Mouse (Mus musculus) left cerebral cortex, adult 2 months (tissue): ENCODE data around the gene Bst2. TPM values are rescaled to one million over a fixed set of nuclear protein-coding genes. Genes with fewer than 3 reads are reported as not detected.
"Not testable (repeated sequence)": the region's sequence is repeated elsewhere in the genome, so short reads cannot be mapped to it uniquely, and the experiment has no call there.

Source experiments
- DNase-seq, 2 experiments: peaks; one replicate each; pipeline ENCODE4 v3.0.0; 2021 to 2022; ENCODE audit warnings: low spot score in 2 of 2, mixed read lengths in 1 of 2; ENCODE audit errors: extremely low spot score in 1 of 2
- H3K27ac ChIP-seq: fragments of 200-600 bp; 2 replicates; pipeline ENCODE4 v1.8.1; 2022
- H3K4me3 ChIP-seq: fragments of 200-600 bp; 2 replicates; pipeline ENCODE4 v1.8.1; 2022
- CTCF ChIP-seq: fragments of 200-600 bp; IDR thresholded peaks from 2 replicates; pipeline ENCODE4 v1.8.1; 2022; ENCODE audit warnings: antibody characterized with exemption, mild to moderate bottlenecking, moderate library complexity
- intact Hi-C: fragments of 180-260 bp; cut with DNase I; formaldehyde crosslinking; loops from one replicate; pipeline ENCODE4 v1.15.1; 2025
- total RNA-seq, 2 experiments: library from RNA; stranded (reverse); gene quantifications; 2 replicates each; pipeline ENCODE4 v1.2.3; 2021

Gene Bst2
- total RNA-seq, 2 experiments from 2014 or later: 3.5 to 4.0 TPM

DNA sequence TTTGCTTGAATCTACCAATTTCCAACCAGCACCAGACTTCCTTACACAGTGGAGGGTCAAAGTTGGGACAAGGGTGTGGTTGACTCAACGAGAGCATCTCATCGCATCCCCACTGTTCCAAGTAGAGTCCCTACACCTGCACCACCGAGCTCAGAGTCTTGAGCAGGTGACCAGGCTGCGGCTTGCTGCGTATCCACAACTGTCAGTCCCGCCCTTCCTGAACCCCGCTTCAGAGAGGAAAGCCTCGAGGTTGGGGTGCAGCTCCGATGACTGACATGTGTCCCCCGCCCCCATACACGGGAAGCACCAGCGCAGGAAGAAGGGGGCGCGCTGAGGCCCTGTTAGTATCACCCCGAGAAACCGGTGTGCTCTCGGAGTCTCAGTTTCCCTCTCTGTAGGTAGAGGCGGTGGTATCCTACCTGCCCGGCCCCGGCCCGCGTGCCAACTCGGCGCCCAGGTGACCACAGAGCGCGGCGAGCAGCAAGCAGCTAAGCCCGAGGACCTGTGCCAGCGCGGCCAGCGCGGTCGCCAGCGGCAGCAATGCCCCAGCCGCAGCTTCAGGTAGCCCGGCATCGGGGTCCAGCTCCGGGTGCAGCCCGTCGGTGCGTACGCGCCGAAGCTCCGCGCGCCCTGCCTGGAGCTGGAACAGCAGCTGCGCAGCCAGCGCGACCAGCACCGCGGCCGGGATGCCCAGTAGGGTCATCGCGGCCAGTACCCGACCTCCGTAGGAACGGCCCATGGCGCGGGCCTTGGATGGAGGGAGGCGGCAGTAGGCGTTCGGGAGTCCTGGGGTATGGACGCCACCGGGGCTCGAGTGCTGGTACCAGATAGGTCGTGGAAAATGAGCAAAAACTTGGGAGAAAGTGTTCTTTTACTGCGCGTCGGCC, 21.1 kb upstream of the Bst2 start, which contains the start of gene Tmem221:
Tmem221 (minus strand) TSS at position 801 of the 887 bp plus-strand sequence.
- no peak for DNase-seq
- no peak for TF ChIP-seq CTCF
- Histone ChIP-seq H3K27ac (no peak within 1 kb of the TSS), H3K4me3 (peak within 1 kb of the TSS; percentile 17; the same call in 1 of the 2 replicates)
- intact Hi-C loops: no loop called here

DNA sequence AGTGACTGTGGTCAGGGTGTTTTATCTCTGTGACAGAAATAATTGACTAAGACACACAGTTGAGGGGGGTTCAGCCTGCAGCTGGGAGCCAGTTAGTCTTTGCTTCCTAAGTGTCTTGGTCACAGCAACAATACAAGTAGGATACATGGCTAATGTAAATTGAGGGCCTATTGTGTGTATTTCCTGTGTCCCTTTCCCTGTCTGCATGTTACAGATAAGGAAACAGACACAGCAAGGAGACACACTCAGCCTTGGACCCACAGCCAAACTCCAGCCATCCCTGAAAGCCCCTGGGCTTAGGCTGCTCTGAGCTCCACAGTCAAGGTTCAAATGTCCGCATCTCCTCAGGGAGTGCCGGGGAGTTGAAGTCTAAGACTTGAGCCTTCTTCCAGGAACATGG, 17.4 kb upstream of the Bst2 start:
- H3K27ac ChIP-seq: no peak overlapping the region
- TF ChIP-seq CTCF: no peak
- intact Hi-C loops: no loop called here
- no peak for DNase-seq
- H3K4me3 ChIP-seq: no peak overlapping the region

DNA sequence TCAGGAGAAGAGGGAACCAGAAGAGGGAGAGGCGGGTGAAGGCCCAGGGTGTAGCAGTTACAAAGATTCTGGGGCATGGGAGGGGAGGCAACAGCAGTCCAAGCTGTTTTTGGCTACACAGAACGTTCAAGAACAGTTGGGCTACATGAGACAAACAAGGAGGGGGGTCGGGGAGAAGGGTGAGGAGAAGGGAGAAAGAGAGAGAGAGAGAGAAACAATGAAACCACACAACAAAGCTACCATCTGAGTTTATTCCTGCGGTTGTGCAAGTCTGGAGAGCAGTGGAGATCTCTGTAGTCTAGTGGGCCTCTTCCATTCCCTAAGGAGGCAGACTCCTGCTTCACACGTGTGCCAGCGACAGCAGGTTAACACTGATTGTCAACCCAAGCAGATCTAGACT, 16.7 kb upstream of the Bst2 start:
- TF ChIP-seq CTCF: no peak
- intact Hi-C loops: no loop called here
- no peak for DNase-seq
- H3K4me3 ChIP-seq: no peak overlapping the region
- no peak overlapping the region for H3K27ac ChIP-seq

DNA sequence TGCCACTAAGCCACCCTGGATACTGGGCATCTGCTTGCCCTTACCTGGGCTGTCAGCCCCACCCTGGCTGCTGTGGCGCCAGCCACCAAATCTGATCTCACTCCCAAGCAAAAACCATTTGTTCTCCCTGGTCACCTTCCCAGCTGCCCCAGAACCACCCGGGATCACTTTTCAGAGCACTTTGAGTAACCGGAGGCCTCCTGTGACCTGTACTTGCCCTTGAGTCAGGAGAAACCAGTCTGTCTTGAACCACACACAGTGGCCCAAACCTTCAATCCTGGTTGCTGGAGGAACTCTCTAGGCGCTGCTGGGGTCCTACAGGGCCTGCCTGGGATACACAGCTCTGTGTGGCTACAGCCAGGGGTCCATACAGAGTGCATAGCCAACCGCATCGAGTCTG, 15.5 kb upstream of the Bst2 start:
- no peak for TF ChIP-seq CTCF
- intact Hi-C loops: no loop called here

DNA sequence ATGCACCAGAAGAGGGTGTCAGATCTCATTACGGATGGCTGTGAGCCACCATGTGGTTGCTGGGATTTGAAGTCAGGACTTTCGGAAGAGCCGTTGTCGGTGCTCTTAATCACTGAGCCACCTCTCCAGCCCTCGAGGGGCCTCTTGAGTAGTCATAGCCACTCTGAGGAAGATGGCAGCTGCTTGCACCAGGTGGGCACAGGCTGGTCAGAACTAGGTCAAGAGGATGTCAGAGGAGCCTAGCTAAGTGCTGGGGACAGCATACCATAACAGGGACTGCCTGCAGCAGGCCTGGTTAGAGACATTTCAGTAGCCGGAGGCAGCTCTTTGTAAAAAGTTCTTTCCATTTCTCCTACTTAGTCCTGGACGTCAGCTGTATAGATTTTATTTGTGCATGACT, 13.5 kb upstream of the Bst2 start:
- Histone ChIP-seq H3K27ac (no peak overlapping the region), H3K4me3 (no peak overlapping the region)
- no peak for DNase-seq
- TF ChIP-seq CTCF: no peak
- intact Hi-C loops: no loop called here

More for the DNA sequence above, 15.5 kb upstream of the Bst2 start:
- DNase-seq: no peak
- Histone ChIP-seq H3K27ac (no peak overlapping the region), H3K4me3 (no peak overlapping the region)

DNA sequence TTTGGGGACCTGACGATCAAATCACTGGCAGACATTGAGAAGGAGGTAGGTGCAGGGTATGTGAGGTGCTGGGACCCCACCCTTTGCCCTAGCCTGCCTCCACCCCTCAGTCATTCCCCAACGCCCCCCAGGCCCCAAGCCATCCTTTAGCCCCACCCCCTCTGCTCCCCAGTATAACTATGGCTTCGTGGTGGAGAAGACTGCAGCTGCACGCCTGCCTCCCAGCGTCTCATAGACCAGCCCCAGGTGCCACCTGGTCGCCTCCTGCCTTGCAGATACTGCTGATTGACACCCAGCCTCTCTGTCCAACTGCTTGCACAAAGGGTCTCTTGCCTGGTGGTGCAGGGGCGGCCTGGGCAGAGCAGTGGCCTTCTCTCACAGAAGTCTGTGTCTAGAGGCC, 10.3 kb upstream of the Bst2 start:
- no peak for DNase-seq
- Histone ChIP-seq H3K27ac (no peak overlapping the region), H3K4me3 (no peak overlapping the region)
- no peak for TF ChIP-seq CTCF
- intact Hi-C loops: no loop called here

DNA sequence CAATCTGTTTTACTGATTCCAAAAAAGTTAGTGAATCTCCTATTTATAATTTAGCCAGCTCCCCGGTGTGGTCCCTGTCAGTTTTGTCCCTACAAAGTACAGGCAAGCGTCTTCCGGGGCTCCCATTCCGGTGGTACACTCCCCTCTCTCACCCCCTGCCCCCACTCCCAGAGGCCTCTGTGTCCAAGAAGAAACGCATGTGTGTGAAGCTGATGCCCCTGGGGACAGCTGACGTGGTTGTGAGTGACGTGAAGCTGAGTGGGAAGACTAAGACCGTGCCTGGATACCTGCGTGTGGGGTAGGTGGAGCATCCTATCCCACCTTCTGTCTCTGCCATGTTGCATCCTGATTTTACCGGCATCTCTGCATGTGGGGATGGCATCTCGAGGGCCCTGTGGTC, 7.8 kb upstream of the Bst2 start:
- intact Hi-C loops: no loop called here
- Histone ChIP-seq H3K27ac (no peak overlapping the region), H3K4me3 (no peak overlapping the region)
- TF ChIP-seq CTCF: no peak
- DNase-seq: no peak

DNA sequence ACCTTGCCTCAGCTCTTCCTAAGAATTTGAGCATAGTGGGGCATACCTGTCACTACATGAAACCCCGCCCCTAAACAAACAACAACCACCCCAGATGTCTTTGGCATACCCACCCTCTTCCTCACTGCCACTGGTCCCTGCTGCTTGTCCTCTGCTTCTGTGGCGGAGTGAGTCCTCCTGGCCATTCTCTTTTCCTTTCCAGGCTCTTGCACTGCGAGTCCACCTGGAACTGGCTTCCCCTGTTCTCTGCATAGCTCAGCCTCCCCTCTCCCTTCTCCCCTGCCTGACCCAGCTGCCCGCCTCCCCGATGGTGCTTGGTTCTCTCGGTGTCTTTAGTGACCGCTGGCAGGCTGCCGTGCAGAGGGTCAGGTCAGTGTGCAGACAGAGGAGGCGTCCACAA, 6.5 kb upstream of the Bst2 start:
- intact Hi-C loops: no loop called here
- H3K4me3 ChIP-seq: peak overlapping the region; percentile 98
- no peak overlapping the region for H3K27ac ChIP-seq
- DNase-seq: no peak
- TF ChIP-seq CTCF: no peak

DNA sequence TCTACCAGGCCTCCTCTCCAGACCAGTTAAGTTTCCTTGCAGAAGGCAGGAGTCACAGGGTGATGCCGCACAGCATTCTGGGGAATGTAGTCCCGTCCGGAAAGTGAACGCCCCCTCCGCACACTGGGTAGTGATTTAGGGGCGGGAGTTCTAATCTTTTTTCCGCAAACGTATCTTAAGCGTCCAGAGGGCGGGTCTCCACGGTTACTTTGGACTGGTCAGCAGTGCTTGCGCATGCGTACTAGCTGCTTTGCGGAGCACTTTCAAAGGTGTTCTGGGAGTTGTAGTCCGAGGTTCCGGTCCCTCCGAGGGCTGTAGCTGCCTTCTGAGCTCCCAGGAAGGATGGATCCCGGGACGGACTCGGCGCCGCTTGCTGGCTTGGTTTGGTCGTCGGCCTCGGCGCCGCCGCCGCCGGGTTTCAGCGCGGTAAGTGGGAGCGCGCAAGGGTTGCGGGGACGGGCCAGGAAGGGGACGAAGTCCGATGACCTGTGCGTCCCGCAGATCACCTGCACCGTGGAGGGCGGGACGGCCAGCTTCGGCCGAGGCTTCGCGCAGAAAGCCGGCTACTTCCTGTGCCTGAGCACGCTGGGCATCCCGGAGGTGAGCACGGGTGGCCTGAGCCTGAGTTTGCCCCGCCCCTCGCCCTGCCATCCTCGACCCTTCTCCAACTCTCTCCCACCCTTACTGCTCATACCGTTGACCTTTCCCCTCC, 5.5 kb upstream of the Bst2 start, which contains the start of gene Mvb12a:
Mvb12a (plus strand) TSS at position 291 of the 712 bp plus-strand sequence.
- H3K4me3 ChIP-seq: peak within 1 kb of the TSS; percentile 98
- TF ChIP-seq CTCF: no peak
- intact Hi-C loops: no loop called here
- peak within 1 kb of the TSS; percentile 80 for H3K27ac ChIP-seq
- DNase-seq: peak; percentile 92 to 96

DNA sequence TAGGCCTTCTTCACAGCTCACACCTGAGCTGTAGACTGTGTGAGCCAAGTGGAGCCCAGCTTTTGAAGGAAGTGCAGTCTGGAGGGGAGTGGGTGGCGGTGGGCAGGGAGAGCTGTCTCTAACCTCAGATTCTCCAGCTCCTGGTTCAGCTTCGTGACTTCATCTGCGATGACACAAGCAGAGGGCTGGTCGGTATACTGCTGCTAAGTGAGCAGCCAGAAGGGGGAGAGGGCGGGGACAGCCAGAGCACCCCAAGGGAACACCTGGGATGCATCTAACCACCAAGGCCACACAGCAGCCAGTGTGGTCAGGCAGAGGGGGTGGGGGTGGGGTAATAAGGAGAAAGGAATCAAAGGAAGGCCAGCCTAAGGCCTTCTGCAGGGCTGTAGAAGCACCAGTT, 1.6 kb downstream of the Bst2 start:
- Histone ChIP-seq H3K27ac (no peak overlapping the region), H3K4me3 (no peak overlapping the region)
- no peak for TF ChIP-seq CTCF
- no peak for DNase-seq
- intact Hi-C loops: no loop called here

DNA sequence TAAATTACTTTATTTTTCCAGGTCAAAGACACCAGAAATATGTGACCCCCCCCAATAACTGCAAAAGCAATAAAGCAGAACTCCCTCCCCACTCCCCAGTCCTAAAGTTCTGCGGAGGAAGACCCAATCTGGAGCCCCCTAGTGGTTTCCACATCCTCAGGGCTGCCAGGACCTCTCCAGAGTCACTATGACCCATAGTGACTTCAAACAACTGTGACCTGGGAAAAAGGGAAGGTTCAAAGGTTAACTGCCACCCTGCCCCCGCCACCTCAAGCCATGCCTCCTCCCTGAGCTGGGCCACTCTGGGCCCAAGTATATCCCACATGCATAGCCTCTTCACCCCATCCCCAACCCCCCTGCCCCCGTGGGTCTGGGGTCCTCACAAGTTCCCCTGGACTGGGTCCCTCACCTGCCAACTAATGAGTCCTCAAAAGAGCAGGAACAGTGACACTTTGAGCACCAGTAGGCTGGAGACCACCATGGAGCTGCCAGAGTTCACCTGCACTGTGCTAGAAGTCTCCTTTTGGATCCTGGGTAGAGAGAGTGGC, 2.9 kb downstream of the Bst2 start:
- TF ChIP-seq CTCF: peak; percentile 13; the same call in 1 of the 2 replicates
- DNase-seq: no peak
- H3K4me3 ChIP-seq: no peak overlapping the region
- intact Hi-C loops: no loop called here
- H3K27ac ChIP-seq: no peak overlapping the region

DNA sequence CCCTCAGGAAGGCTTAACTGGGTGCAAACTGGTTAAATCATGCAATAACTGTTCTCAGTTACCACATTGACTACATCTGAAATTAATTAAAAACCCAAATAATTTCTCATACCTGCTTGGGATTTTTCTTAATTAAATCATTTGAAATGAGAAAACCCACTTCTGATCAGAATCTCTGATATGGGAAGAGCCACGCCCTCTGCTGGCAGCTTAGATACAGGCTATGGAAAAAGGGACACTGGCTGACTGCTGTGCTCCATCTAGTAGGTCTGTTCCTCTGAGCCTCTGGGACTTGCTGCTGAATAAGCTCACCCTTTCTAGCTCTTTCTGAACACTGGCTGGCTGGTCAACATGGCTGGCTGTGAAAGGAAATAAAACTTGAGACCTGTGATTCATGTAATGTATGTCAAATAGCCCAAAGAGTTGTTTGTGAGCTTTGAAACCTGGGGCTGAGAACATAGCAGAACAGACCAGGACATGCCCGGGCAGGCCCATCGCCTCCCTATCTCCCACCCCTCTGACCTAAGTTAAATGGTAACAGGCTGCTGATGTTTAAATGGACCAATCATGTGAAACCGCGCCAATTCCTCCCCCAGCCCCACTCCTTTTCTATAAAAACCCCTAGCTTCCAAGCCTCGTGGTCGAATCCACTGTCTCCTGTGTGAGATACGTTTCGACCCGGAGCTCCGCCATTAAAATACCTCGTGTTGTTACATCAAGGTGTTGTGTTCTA, 6.4 kb downstream of the Bst2 start:
- H3K27ac ChIP-seq, intact Hi-C loops, H3K4me3 ChIP-seq, DNase-seq: not testable (repeated sequence)
- peak; percentile 69 for TF ChIP-seq CTCF
